Mouse (Mus musculus) ZHBTc4 (cell line): ENCODE data around the gene Pmf1.

Experiments used
- DNase-seq: peaks from one replicate; pipeline ENCODE4 v3.0.0-alpha.2; 2011; ENCODE audit warnings: low read depth, low spot score

Gene Pmf1

DNA sequence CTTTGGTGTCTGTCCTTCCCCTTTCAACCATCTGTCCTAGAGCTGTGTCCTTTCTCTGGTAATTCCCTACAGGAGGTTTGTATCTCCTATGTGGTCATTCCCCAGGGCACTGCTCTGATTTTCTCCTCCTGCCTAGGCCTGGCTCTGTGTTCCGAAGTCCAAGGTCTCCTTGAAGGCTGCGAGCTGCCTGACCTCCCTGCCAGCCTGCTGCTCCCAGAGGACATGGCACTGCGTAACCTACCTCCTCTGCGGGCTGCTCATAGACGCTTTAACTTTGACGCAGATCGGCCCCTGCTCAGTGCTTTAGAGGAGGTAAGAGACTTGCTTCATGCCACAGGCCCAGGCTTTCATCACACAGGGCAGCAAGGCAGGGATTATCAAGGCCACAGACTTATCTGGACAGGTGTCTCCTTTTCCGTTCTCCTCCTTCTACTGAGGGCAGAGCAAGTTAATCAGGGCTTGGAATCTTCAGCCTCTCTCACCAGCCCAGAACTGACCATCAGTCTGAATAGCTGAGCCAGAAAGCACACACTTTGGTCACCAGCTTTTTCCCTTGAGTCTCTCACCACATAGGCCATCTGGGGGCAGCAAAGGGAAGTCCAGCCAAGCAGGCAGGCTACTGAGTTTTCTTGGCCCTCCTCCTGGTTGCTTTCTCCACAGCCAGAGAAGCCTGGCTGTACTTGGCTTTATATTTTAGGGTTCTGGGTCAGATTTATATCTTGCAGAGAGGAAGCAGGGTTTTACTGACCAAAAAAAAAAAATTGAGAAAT, 55.5 kb downstream of the Pmf1 start:
- no peak for DNase-seq

DNA sequence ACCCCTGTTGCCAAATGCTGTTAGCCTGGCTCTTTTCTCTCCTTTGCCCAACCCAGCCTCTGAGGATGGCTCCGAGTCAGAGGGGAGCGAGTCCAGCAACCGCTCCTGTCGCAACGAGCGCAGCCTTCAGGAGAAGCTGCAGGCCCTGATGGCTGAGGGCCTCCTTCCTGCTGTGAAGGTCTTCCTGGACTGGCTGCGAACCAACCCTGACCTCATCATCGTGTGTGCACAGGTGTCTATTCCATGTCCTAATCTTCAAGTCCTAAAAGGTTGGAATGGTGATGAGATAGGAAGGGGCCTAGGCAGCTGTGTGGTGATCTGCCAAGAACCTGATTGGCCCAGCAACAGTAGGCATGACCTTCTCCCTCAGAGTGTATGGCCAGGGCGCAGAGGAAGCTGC, 57.2 kb downstream of the Pmf1 start:
- DNase-seq, result no peak

DNA sequence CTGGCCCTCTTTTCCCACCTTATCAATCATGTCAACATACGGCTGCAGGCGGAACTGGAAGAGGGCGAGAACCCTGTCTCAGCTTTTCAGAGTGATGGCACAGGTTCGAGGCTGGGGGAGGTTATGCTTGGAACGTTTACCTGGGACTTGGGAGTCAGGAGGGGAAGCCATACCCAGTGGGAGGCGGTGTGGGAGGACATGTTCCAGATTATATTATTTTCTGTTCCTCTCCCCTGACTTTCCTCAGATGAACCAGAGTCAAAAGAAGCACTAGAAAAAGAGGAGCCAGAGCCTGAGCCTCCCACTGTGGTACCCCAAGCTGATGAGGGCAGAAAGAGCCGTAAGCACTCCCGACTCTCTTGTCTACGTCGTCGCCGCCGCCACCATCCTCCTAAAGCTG, 59.4 kb downstream of the Pmf1 start:
- no peak for DNase-seq
